Mouse (Mus musculus): ENCODE data around the gene Eif1ad. TPM values are rescaled to one million over a fixed set of nuclear protein-coding genes. Genes with fewer than 3 reads are reported as not detected.

The Eif1ad gene
- 40.5 and 43.7 TPM in 2 replicates for polyA plus RNA-seq (2015; fragmentation: Nextera tagmentation; extraction: Ambion mirVana)

GRCm38 (mm10) chr19:5366175-5367052 lies at the start of gene Eif1ad:
Gene Eif1ad (plus strand): TSS chr19:5366741.
- peaks cover 24% of the 10 kb centered on the region for H3K4me1 ChIP-seq
- H3K36me3 ChIP-seq, result peaks cover 58% of the 10 kb centered on the region
- under 1% methylated on average over 87 of the region's 92 CpGs for WGBS
- H3K9me3 ChIP-seq, result no peaks in the 10 kb centered on the region
- H3K4me2 ChIP-seq, result peak within 1 kb of the TSS; percentile 97
- peak; percentile 83 for ATAC-seq (ENCODE audit: extremely low read depth, insufficient number of reproducible peaks, low FRiP score, low TSS enrichment)
- H3K9ac ChIP-seq, result peak within 1 kb of the TSS; percentile 96
- peak within 1 kb of the TSS; percentile 97 for H3K27ac ChIP-seq (replicated peaks)
- H3K4me3 ChIP-seq, result peak within 1 kb of the TSS; percentile 100
- no peaks in the 10 kb centered on the region for H3K27me3 ChIP-seq (replicated peaks)

- H3K4me2 ChIP-seq, result peak overlapping the region; percentile 16; the same call in 1 of the 2 replicates
- H3K4me3 ChIP-seq, result no peak overlapping the region
- no peaks in the 10 kb centered on the region for H3K36me3 ChIP-seq
- 47% methylated on average over 17 of the region's 17 CpGs for WGBS
- no peak overlapping the region for H3K27ac ChIP-seq (replicated peaks)
- H3K9ac ChIP-seq, result no peak overlapping the region
- H3K4me1 ChIP-seq, result no peaks in the 10 kb centered on the region
- no peaks in the 10 kb centered on the region for H3K9me3 ChIP-seq
- H3K27me3 ChIP-seq (replicated peaks), result no peaks in the 10 kb centered on the region
- no peak for ATAC-seq (ENCODE audit: extremely low read depth, insufficient number of reproducible peaks, low FRiP score, low TSS enrichment)
Observed at GRCm38 (mm10) chr19:5323801-5324200, 42.7 kb upstream of the Eif1ad start.

GRCm38 (mm10) chr19:5327970-5328369 lies 38.6 kb upstream of the Eif1ad start:
- no peak overlapping the region for H3K4me2 ChIP-seq
- H3K27ac ChIP-seq (replicated peaks), result no peak overlapping the region
- ATAC-seq (ENCODE audit: extremely low read depth, insufficient number of reproducible peaks, low FRiP score, low TSS enrichment), result no peak
- H3K9ac ChIP-seq, result no peak overlapping the region
- H3K4me1 ChIP-seq, result no peaks in the 10 kb centered on the region
- no peaks in the 10 kb centered on the region for H3K9me3 ChIP-seq
- no peaks in the 10 kb centered on the region for H3K27me3 ChIP-seq (replicated peaks)
- no peaks in the 10 kb centered on the region for H3K36me3 ChIP-seq
- H3K4me3 ChIP-seq, result no peak overlapping the region
- WGBS, result 64% methylated on average over 19 of the region's 19 CpGs

GRCm38 (mm10) chr19:5334741-5335140 lies 31.8 kb upstream of the Eif1ad start:
- ATAC-seq (ENCODE audit: extremely low read depth, insufficient number of reproducible peaks, low FRiP score, low TSS enrichment), result no peak
- 41% methylated on average over 5 of the region's 5 CpGs for WGBS
- Histone ChIP-seq H3K27ac (replicated peaks) (peak overlapping the region; percentile 52), H3K4me2 (no peak overlapping the region), H3K9ac (no peak overlapping the region), H3K27me3 (replicated peaks) (no peaks in the 10 kb centered on the region), H3K9me3 (no peaks in the 10 kb centered on the region), H3K4me1 (peaks cover 13% of the 10 kb centered on the region; the same call in 1 of the 2 replicates), H3K36me3 (no peaks in the 10 kb centered on the region), H3K4me3 (no peak overlapping the region)

- WGBS, result 90% methylated on average over 6 of the region's 6 CpGs
- ATAC-seq (ENCODE audit: extremely low read depth, insufficient number of reproducible peaks, low FRiP score, low TSS enrichment), result no peak
- Histone ChIP-seq H3K27ac (replicated peaks) (peak within 1 kb of the TSS; percentile 52), H3K4me1 (peaks cover 13% of the 10 kb centered on the region; the same call in 1 of the 2 replicates), H3K27me3 (replicated peaks) (no peaks in the 10 kb centered on the region), H3K4me2 (no peak within 1 kb of the TSS), H3K9ac (no peak within 1 kb of the TSS), H3K9me3 (no peaks in the 10 kb centered on the region), H3K36me3 (no peaks in the 10 kb centered on the region), H3K4me3 (no peak within 1 kb of the TSS)
Observed at GRCm38 (mm10) chr19:5335441-5335840, 31.1 kb upstream of the Eif1ad start, which contains the start of gene Catsper1. Gene Catsper1 (plus strand): TSS chr19:5335741.

- ATAC-seq (ENCODE audit: extremely low read depth, insufficient number of reproducible peaks, low FRiP score, low TSS enrichment), result no peak
- H3K27me3 ChIP-seq (replicated peaks), result no peaks in the 10 kb centered on the region
- WGBS, result 20% methylated on average over 5 of the region's 5 CpGs
Observed at GRCm38 (mm10) chr19:5337975-5338374, 28.6 kb upstream of the Eif1ad start.

GRCm38 (mm10) chr19:5341360-5341759 lies 25.2 kb upstream of the Eif1ad start:
- H3K4me3 ChIP-seq, result no peak overlapping the region
- 81% methylated on average over 7 of the region's 7 CpGs for WGBS
- no peak for ATAC-seq (ENCODE audit: extremely low read depth, insufficient number of reproducible peaks, low FRiP score, low TSS enrichment)
- no peaks in the 10 kb centered on the region for H3K27me3 ChIP-seq (replicated peaks)
- no peak overlapping the region for H3K27ac ChIP-seq (replicated peaks)
- H3K9me3 ChIP-seq, result no peaks in the 10 kb centered on the region
- H3K9ac ChIP-seq, result no peak overlapping the region
- peaks cover 10% of the 10 kb centered on the region; the same call in 1 of the 2 replicates for H3K4me1 ChIP-seq
- no peak overlapping the region for H3K4me2 ChIP-seq
- H3K36me3 ChIP-seq, result no peaks in the 10 kb centered on the region

More at GRCm38 (mm10) chr19:5337975-5338374, 28.6 kb upstream of the Eif1ad start:
- no peak overlapping the region for H3K9ac ChIP-seq
- no peak overlapping the region for H3K4me2 ChIP-seq
- no peaks in the 10 kb centered on the region for H3K36me3 ChIP-seq
- H3K9me3 ChIP-seq, result no peaks in the 10 kb centered on the region
- peaks cover 13% of the 10 kb centered on the region; the same call in 1 of the 2 replicates for H3K4me1 ChIP-seq
- H3K4me3 ChIP-seq, result no peak overlapping the region
- no peak overlapping the region for H3K27ac ChIP-seq (replicated peaks)

GRCm38 (mm10) chr19:5345297-5346131 lies 21.0 kb upstream of the Eif1ad start:
- Histone ChIP-seq H3K4me1 (peaks cover 19% of the 10 kb centered on the region), H3K36me3 (no peaks in the 10 kb centered on the region), H3K27me3 (replicated peaks) (peaks cover 18% of the 10 kb centered on the region), H3K4me3 (no peak overlapping the region), H3K4me2 (no peak overlapping the region), H3K9ac (no peak overlapping the region), H3K27ac (replicated peaks) (peak overlapping the region; percentile 44; the same call in 1 of the 2 replicates), H3K9me3 (no peaks in the 10 kb centered on the region)
- no peak for ATAC-seq (ENCODE audit: extremely low read depth, insufficient number of reproducible peaks, low FRiP score, low TSS enrichment)
- WGBS, result 57% methylated on average over 6 of the region's 6 CpGs

- Histone ChIP-seq H3K9me3 (no peaks in the 10 kb centered on the region), H3K4me2 (no peak overlapping the region), H3K9ac (no peak overlapping the region), H3K36me3 (no peaks in the 10 kb centered on the region), H3K4me1 (peaks cover 19% of the 10 kb centered on the region), H3K4me3 (no peak overlapping the region), H3K27me3 (replicated peaks) (peaks cover 20% of the 10 kb centered on the region), H3K27ac (replicated peaks) (no peak overlapping the region)
- 66% methylated on average over 6 of the region's 6 CpGs for WGBS
- ATAC-seq (ENCODE audit: extremely low read depth, insufficient number of reproducible peaks, low FRiP score, low TSS enrichment), result no peak
Observed at GRCm38 (mm10) chr19:5348064-5348463, 18.5 kb upstream of the Eif1ad start.

GRCm38 (mm10) chr19:5348526-5349501 lies 17.7 kb upstream of the Eif1ad start:
- peak overlapping the region; percentile 50 for H3K4me3 ChIP-seq
- no peaks in the 10 kb centered on the region for H3K9me3 ChIP-seq
- peak overlapping the region; percentile 81 for H3K4me2 ChIP-seq
- no peak overlapping the region for H3K27ac ChIP-seq (replicated peaks)
- WGBS, result 7% methylated on average over 34 of the region's 34 CpGs
- H3K36me3 ChIP-seq, result no peaks in the 10 kb centered on the region
- peaks cover 20% of the 10 kb centered on the region for H3K27me3 ChIP-seq (replicated peaks)
- H3K9ac ChIP-seq, result peak overlapping the region; percentile 79
- peaks cover 19% of the 10 kb centered on the region for H3K4me1 ChIP-seq
- no peak for ATAC-seq (ENCODE audit: extremely low read depth, insufficient number of reproducible peaks, low FRiP score, low TSS enrichment)

All from heart, embryonic 13.5 days (tissue).